Mouse (Mus musculus): ENCODE data around the gene Banp. TPM values are rescaled to one million over a fixed set of nuclear protein-coding genes. Genes with fewer than 3 reads are reported as not detected.

Gene Banp
- total RNA-seq (2015; ENCODE audit: low replicate concordance), result 6.1 and 25.0 TPM in 2 replicates
- 20.4 and 45.8 TPM in 2 replicates for total RNA-seq (2017; ENCODE audit: low replicate concordance)

- ATAC-seq (replicated peaks; ENCODE audit: low FRiP score, poor library complexity, severe bottlenecking), result no peak
Observed at GRCm38 (mm10) chr8:121949222-121949800, at the start of gene Banp. TSS of gene Banp (plus strand) at chr8:121949750.

GRCm38 (mm10) chr8:121901498-121902236 lies 47.9 kb upstream of the Banp start:
- no peak for ATAC-seq (replicated peaks; ENCODE audit: low FRiP score, poor library complexity, severe bottlenecking)

- ATAC-seq (replicated peaks; ENCODE audit: low FRiP score, poor library complexity, severe bottlenecking), result no peak
Observed at GRCm38 (mm10) chr8:121903977-121904376, 45.6 kb upstream of the Banp start.

GRCm38 (mm10) chr8:121904999-121905398 lies 44.6 kb upstream of the Banp start:
- no peak for ATAC-seq (replicated peaks; ENCODE audit: low FRiP score, poor library complexity, severe bottlenecking)

- ATAC-seq (replicated peaks; ENCODE audit: low FRiP score, poor library complexity, severe bottlenecking), result no peak
Observed at GRCm38 (mm10) chr8:121905420-121905819, 44.1 kb upstream of the Banp start.

- ATAC-seq (replicated peaks; ENCODE audit: low FRiP score, poor library complexity, severe bottlenecking), result peak; percentile 21
Observed at GRCm38 (mm10) chr8:121905864-121906263, 43.7 kb upstream of the Banp start.

GRCm38 (mm10) chr8:121906542-121907512 lies 42.7 kb upstream of the Banp start:
- peak; percentile 23 for ATAC-seq (replicated peaks; ENCODE audit: low FRiP score, poor library complexity, severe bottlenecking)

- ATAC-seq (replicated peaks; ENCODE audit: low FRiP score, poor library complexity, severe bottlenecking), result peak; percentile 78
Observed at GRCm38 (mm10) chr8:121907587-121908248, 41.8 kb upstream of the Banp start, which contains the start of gene Slc7a5. TSS of gene Slc7a5 (minus strand) at chr8:121907694.

- ATAC-seq (replicated peaks; ENCODE audit: low FRiP score, poor library complexity, severe bottlenecking), result no peak
Observed at GRCm38 (mm10) chr8:121908378-121909147, 41.0 kb upstream of the Banp start.

GRCm38 (mm10) chr8:121909148-121909541 lies 40.4 kb upstream of the Banp start:
- no peak for ATAC-seq (replicated peaks; ENCODE audit: low FRiP score, poor library complexity, severe bottlenecking)

- ATAC-seq (replicated peaks; ENCODE audit: low FRiP score, poor library complexity, severe bottlenecking), result no peak
Observed at GRCm38 (mm10) chr8:121909663-121910062, 39.9 kb upstream of the Banp start.

GRCm38 (mm10) chr8:121911400-121911799 lies 38.1 kb upstream of the Banp start:
- no peak for ATAC-seq (replicated peaks; ENCODE audit: low FRiP score, poor library complexity, severe bottlenecking)

GRCm38 (mm10) chr8:121911987-121912386 lies 37.6 kb upstream of the Banp start:
- ATAC-seq (replicated peaks; ENCODE audit: low FRiP score, poor library complexity, severe bottlenecking), result no peak

GRCm38 (mm10) chr8:121912831-121913230 lies 36.7 kb upstream of the Banp start:
- ATAC-seq (replicated peaks; ENCODE audit: low FRiP score, poor library complexity, severe bottlenecking), result no peak

GRCm38 (mm10) chr8:121913378-121913777 lies 36.2 kb upstream of the Banp start:
- no peak for ATAC-seq (replicated peaks; ENCODE audit: low FRiP score, poor library complexity, severe bottlenecking)

- no peak for ATAC-seq (replicated peaks; ENCODE audit: low FRiP score, poor library complexity, severe bottlenecking)
Observed at GRCm38 (mm10) chr8:121919158-121919557, 30.4 kb upstream of the Banp start.

GRCm38 (mm10) chr8:121919731-121920130 lies 29.8 kb upstream of the Banp start:
- ATAC-seq (replicated peaks; ENCODE audit: low FRiP score, poor library complexity, severe bottlenecking), result no peak

GRCm38 (mm10) chr8:121921582-121921981 lies 28.0 kb upstream of the Banp start:
- ATAC-seq (replicated peaks; ENCODE audit: low FRiP score, poor library complexity, severe bottlenecking), result no peak

- ATAC-seq (replicated peaks; ENCODE audit: low FRiP score, poor library complexity, severe bottlenecking), result no peak
Observed at GRCm38 (mm10) chr8:121922101-121922500, 27.4 kb upstream of the Banp start.

Data from erythroblast, adult 5-6 weeks (primary cell).